In the genomic region with DNA sequence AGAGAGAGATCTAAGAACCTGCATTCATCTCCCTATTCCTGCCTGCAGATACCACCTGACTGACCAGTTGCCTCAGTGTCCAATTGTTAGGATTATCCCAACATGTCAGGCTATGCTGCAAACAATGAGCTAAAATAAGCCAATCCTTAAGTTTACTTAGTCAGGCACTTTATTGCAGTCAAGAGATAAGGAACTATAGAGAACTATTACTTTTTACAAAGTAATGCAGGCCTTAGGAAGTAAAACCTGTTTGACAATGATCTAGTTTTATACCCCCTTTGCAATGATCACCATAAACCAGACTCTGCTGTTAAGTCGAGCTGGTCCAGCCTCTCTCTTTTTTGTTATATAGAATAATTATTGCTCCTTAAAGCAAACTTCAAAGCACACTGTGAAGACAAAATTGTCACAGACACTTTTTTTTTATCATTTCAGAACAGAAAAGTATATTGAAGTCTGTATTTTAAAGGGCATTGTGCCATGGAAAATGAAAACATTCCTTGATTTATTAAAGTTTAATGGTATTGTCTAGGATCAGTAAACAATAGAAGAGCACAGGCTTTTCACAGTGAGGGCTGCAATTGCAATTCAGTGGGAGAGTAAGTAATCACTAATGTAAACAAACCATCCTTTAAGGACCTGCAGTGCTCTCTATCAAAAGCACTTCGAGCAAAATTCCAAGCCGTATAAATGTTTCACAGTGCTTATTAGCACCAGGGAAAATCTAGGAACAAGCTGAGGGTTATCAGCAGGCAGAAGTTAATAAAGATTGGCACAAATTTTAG, we compare ENCODE assay signal across 23 mouse cellular contexts.
A peak's percentile ranks its signal among the peaks of the same experiment; 100 is the strongest.
DNase-seq lines count a peak whose midpoint lies in the region; ATAC-seq and TF ChIP-seq lines count a peak whose summit lies in the region.
"Had no signal": no experiment of that assay in that cellular context is flagged by ENCODE, and none has a peak within 500 bp of the region (broad histone marks: within the 10 kb centered on the region; RNA-seq: fewer than 3 reads in every experiment).

No protein-coding gene starts in this region.

- H3K4me2 ChIP-seq in lung, embryonic 14.5 days = no peak overlapping the region
- H3K4me2 ChIP-seq in stomach, embryonic 15.5 days = no peak overlapping the region
- no peak overlapping the region for H3K4me2 ChIP-seq in stomach, postnatal 0 days (replicated peaks; ENCODE audit: low read depth)
- H3K4me2 ChIP-seq in intestine, embryonic 16.5 days (ENCODE audit: low read depth, low read length) = no peak overlapping the region
- no peak overlapping the region for H3K4me2 ChIP-seq in stomach, embryonic 16.5 days (ENCODE audit: low read depth, low read length)
- H3K4me2 ChIP-seq: heart, embryonic 11.5 days; hindbrain, embryonic 13.5 days had no signal

- no peaks in the 10 kb centered on the region for H3K4me1 ChIP-seq in lung, embryonic 14.5 days (ENCODE audit: insufficient read depth)
- no peaks in the 10 kb centered on the region for H3K4me1 ChIP-seq in stomach, embryonic 15.5 days
- H3K4me1 ChIP-seq in stomach, postnatal 0 days (replicated peaks; ENCODE audit: control insufficient read depth, insufficient read depth) = no peaks in the 10 kb centered on the region
- H3K4me1 ChIP-seq in intestine, embryonic 16.5 days (ENCODE audit: control insufficient read depth, insufficient read depth, low read length) = no peaks in the 10 kb centered on the region; the same call in 1 of the 2 replicates
- H3K4me1 ChIP-seq in stomach, embryonic 16.5 days (ENCODE audit: control insufficient read depth, insufficient read depth, low read length) = no peaks in the 10 kb centered on the region; the same call in 1 of the 2 replicates
- H3K4me1 ChIP-seq: hindbrain, embryonic 13.5 days had no signal

- H3K4me3 ChIP-seq in lung, embryonic 14.5 days (ENCODE audit: low read depth, low read length) = no peak overlapping the region
- no peak overlapping the region for H3K4me3 ChIP-seq in stomach, embryonic 15.5 days (replicated peaks)
- no peak overlapping the region for H3K4me3 ChIP-seq in stomach, postnatal 0 days (ENCODE audit: low read depth, low read length)
- H3K4me3 ChIP-seq in intestine, embryonic 16.5 days (ENCODE audit: low read length) = no peak overlapping the region
- H3K4me3 ChIP-seq in stomach, embryonic 16.5 days (replicated peaks; ENCODE audit: low read length) = no peak overlapping the region
- H3K4me3 ChIP-seq: gastrocnemius, adult 2 months; hindbrain, embryonic 13.5 days had no signal

- 4% methylated on average over 3 of the region's 3 CpGs for WGBS in lung, embryonic 14.5 days
- 8% methylated on average over 3 of the region's 3 CpGs for WGBS in stomach, embryonic 15.5 days
- 10% methylated on average over 3 of the region's 3 CpGs for WGBS in stomach, postnatal 0 days
- WGBS in intestine, embryonic 16.5 days = 6% methylated on average over 3 of the region's 3 CpGs
- WGBS in stomach, embryonic 16.5 days = 6% methylated on average over 3 of the region's 3 CpGs

- H3K36me3 ChIP-seq in lung, embryonic 14.5 days (ENCODE audit: insufficient read depth) = no peaks in the 10 kb centered on the region
- H3K36me3 ChIP-seq in stomach, embryonic 15.5 days = no peaks in the 10 kb centered on the region
- no peaks in the 10 kb centered on the region for H3K36me3 ChIP-seq in stomach, postnatal 0 days (ENCODE audit: control insufficient read depth, insufficient read depth, low read length)
- no peaks in the 10 kb centered on the region for H3K36me3 ChIP-seq in intestine, embryonic 16.5 days (ENCODE audit: control insufficient read depth, insufficient read depth, low read length)
- H3K36me3 ChIP-seq in stomach, embryonic 16.5 days (ENCODE audit: control insufficient read depth, insufficient read depth, low read length) = no peaks in the 10 kb centered on the region
- H3K36me3 ChIP-seq: hindbrain, embryonic 13.5 days had no signal

- peak; percentile 58; the same call in 1 of the 2 replicates for ATAC-seq in lung, embryonic 14.5 days (ENCODE audit: insufficient read depth)
- peak; percentile 60; the same call in 1 of the 2 replicates for ATAC-seq in stomach, embryonic 15.5 days (ENCODE audit: insufficient read depth, low FRiP score, low read depth)
- no peak for ATAC-seq in stomach, postnatal 0 days (ENCODE audit: low FRiP score, low TSS enrichment)
- peak; percentile 99 for ATAC-seq in intestine, embryonic 16.5 days
- peak; percentile 40; the same call in 1 of the 2 replicates for ATAC-seq in stomach, embryonic 16.5 days (ENCODE audit: insufficient read depth, low FRiP score)
- ATAC-seq: activated CD4-positive, CD25-positive, alpha-beta regulatory T cell, adult 4 months; forebrain, embryonic 14.5 days; forebrain, postnatal 0 days; hindbrain, embryonic 16.5 days had no signal

- TF ChIP-seq CTCF in lung, embryonic 14.5 days (IDR thresholded peaks at IDR 0.05; ENCODE audit: low read depth) = no peak
- TF ChIP-seq CTCF in stomach, postnatal 0 days (IDR thresholded peaks at IDR 0.05; ENCODE audit: low read depth) = no peak

- H3K9ac ChIP-seq in lung, embryonic 14.5 days = no peak overlapping the region
- no peak overlapping the region for H3K9ac ChIP-seq in stomach, embryonic 15.5 days
- H3K9ac ChIP-seq in stomach, postnatal 0 days (ENCODE audit: low read length) = no peak overlapping the region
- no peak overlapping the region for H3K9ac ChIP-seq in intestine, embryonic 16.5 days (ENCODE audit: low read depth, low read length)
- H3K9ac ChIP-seq in stomach, embryonic 16.5 days (ENCODE audit: low read length) = no peak overlapping the region
- H3K9ac ChIP-seq: forebrain, postnatal 0 days; hindbrain, embryonic 13.5 days had no signal

- peak; percentile 30 for DNase-seq in lung, embryonic 14.5 days
- DNase-seq in lung, postnatal 14 days = no peak
- DNase-seq in stomach, postnatal 0 days (ENCODE audit: low spot score) = no peak
- DNase-seq in kidney, adult 8-10 months = no peak
- no peak for DNase-seq in cerebellum, postnatal 4 days (ENCODE audit: low spot score in 2 of 2)
- DNase-seq: adrenal gland, postnatal 10 days; adrenal gland, postnatal 36 days; cerebellum, adult 11 months; cerebellum, adult 2 months; cerebellum, adult 9-11 months; cerebellum, postnatal 25 days; forebrain, postnatal 0 days; gastrocnemius, adult 2 months; gastrocnemius, postnatal 14 days; heart, adult 11 months had no signal

- no peaks in the 10 kb centered on the region for H3K9me3 ChIP-seq in lung, embryonic 14.5 days (ENCODE audit: low read depth, low read length)
- H3K9me3 ChIP-seq in stomach, embryonic 15.5 days = no peaks in the 10 kb centered on the region
- H3K9me3 ChIP-seq in stomach, postnatal 0 days (ENCODE audit: control insufficient read depth, low read length) = no peaks in the 10 kb centered on the region
- no peaks in the 10 kb centered on the region for H3K9me3 ChIP-seq in intestine, embryonic 16.5 days (ENCODE audit: control insufficient read depth, low read length)
- H3K9me3 ChIP-seq in stomach, embryonic 16.5 days (replicated peaks; ENCODE audit: control insufficient read depth, low read length) = no peaks in the 10 kb centered on the region
- H3K9me3 ChIP-seq: hindbrain, embryonic 13.5 days had no signal

- H3K27ac ChIP-seq in lung, embryonic 14.5 days (ENCODE audit: low read depth) = peak overlapping the region; percentile 36; the same call in 1 of the 2 replicates
- H3K27ac ChIP-seq in stomach, embryonic 15.5 days = no peak overlapping the region
- no peak overlapping the region for H3K27ac ChIP-seq in stomach, postnatal 0 days (replicated peaks)
- no peak overlapping the region for H3K27ac ChIP-seq in intestine, embryonic 16.5 days (ENCODE audit: low read length)
- H3K27ac ChIP-seq in stomach, embryonic 16.5 days (ENCODE audit: low read length) = no peak overlapping the region
- H3K27ac ChIP-seq: gastrocnemius, adult 2 months; hindbrain, embryonic 13.5 days had no signal

- no peaks in the 10 kb centered on the region for H3K27me3 ChIP-seq in lung, embryonic 14.5 days (ENCODE audit: insufficient read depth, low read length)
- H3K27me3 ChIP-seq in stomach, embryonic 15.5 days (replicated peaks) = no peaks in the 10 kb centered on the region
- no peaks in the 10 kb centered on the region for H3K27me3 ChIP-seq in stomach, postnatal 0 days (ENCODE audit: control insufficient read depth, insufficient read depth, low read length)
- H3K27me3 ChIP-seq in intestine, embryonic 16.5 days (replicated peaks; ENCODE audit: control insufficient read depth, insufficient read depth, low read length) = no peaks in the 10 kb centered on the region
- H3K27me3 ChIP-seq in stomach, embryonic 16.5 days (ENCODE audit: control insufficient read depth, insufficient read depth, low read length) = no peaks in the 10 kb centered on the region
- H3K27me3 ChIP-seq: hindbrain, embryonic 13.5 days had no signal

- no peak for TF ChIP-seq EP300 in stomach, postnatal 0 days (optimal IDR thresholded peaks at IDR 0.05)
